Mouse (Mus musculus) inflammation-experienced regulatory T-cells, adult 6 months (primary cell): ENCODE measurements around the gene Tle3. TPM values are rescaled to one million over a fixed set of nuclear protein-coding genes. Genes with fewer than 3 reads are reported as not detected.
A peak's percentile ranks its signal among the peaks of the same experiment; 100 is the strongest.

Experiments used
- ATAC-seq: one replicate; pipeline ENCODE4 v1.8.0; 2017
- polyA plus RNA-seq, 3 experiments: library from polyadenylated mRNA; unstranded; fragments of 100-300 nt; shearing (Covaris generic); gene quantifications; one replicate each; pipeline ENCODE4 v1.2.1; 2017

Gene Tle3
- polyA plus RNA-seq = 10 to 100 TPM; 24.8 to 36.7 (median 29.8) TPM

DNA sequence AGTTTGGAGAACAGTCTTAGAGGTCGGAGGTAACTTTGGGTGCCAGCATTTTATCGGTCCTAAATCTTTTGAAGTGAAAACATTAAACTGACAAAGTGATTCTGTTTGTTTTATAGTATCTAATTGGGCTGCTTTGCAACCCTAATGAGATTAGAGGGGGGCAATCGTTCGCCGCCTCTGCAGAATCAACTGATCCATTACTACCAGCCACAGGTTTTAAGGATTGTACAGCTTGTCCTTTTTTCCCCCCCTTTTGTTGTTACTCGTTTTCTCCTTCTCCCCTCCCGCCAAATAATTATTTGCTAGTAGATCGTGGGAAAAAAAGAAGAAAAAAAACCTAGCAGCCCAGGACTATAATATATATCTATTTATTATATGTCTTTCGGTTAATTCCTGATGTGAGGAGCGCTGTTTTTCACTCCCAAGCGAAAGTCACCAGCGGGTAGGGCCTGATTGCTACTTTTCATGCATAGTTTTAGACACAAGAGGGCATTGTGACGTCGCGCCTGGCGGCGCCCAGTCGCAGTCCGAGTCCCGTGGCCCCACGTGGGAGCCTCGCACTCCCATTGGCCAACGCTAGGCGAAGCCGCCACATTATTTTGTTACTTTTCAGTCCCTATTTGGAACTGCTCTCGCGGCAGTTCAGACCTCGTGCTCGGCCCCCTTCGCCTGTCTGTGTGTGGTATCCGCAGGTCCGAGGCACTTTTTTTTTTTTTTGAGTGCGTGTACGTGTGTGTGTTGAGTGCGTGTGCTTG, at the start of gene Tle3:
Gene Tle3, plus strand, starts transcription at position 612 of the 755 bp plus-strand sequence.
- peak; percentile 75 for ATAC-seq

DNA sequence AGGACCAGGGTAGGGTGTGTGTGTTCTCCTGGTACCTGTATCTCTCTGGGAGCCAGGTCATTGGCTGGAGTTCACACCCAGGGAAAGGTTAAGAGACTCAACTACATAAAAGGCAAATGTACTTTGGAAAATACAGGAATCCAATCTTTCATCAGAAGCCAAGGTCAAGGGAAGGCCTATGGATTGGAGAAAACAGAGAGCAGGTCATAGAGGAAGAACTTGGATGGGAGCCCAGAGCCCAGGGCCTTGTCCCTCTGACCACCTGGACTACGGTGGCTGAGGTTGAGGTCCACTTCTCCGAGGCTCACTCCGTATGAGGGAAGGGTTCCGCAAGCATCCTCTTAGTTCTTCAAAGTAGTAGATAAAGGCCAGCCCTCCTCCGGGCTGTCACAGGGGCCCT, 48.9 kb upstream of the Tle3 start:
- ATAC-seq = no peak

DNA sequence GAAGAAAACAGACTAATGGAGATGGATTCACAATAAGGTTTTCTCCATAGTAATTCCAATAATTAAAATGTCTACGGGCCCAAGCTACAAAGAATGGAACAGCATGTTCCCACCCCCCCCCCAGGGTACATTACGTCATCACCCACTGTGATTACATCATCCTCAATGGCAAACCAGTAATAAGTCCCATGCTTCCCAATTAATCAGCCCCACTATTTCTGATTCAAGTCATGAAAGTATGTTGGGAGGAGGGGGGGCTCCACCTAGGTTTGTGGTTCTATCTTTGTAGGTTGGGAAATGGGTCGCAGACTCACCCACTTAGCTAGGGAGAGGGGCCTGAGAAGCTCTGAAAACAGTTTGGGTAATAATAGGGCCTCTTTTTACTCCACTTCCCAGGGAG, 48.3 kb upstream of the Tle3 start:
- no peak for ATAC-seq

DNA sequence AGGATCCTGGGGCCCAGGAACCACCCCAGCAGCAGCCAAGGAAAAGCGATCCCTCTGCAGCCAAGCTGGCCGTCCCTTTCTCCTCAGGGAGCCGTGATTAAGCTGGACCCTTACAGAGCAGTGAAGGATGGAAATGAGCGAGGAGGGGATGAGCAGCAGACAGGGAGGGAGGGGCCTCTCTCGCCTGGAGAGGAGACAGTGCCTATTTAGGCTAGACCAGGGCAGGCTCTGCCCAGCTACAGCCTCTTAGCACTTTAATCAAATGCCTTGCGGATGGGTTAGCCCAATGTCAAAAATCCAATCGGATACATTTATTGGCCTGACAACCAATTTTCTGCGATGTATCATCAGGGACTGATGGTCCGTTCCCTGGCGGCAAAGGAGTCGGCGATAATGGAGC, 47.8 kb upstream of the Tle3 start:
- no peak for ATAC-seq

DNA sequence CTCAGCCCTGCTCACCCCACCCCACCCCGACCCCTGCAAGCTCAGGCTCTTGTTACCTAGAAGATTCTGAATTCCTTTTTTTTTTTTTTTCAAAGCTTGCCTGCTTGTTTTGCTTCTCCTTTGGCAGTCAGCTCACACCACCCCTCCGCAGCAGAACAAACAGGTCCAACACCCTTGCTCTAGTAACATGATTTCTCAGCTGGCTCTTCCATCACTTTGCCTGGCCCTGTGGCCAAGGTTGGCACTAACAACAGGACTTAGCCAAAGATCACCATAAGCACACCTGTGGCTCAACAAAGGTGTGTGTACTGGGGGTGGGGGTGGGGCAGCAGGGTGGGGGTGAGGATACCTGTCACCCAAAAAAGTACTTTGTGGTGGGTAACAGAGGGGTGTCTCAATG, 47.2 kb upstream of the Tle3 start:
- no peak for ATAC-seq

DNA sequence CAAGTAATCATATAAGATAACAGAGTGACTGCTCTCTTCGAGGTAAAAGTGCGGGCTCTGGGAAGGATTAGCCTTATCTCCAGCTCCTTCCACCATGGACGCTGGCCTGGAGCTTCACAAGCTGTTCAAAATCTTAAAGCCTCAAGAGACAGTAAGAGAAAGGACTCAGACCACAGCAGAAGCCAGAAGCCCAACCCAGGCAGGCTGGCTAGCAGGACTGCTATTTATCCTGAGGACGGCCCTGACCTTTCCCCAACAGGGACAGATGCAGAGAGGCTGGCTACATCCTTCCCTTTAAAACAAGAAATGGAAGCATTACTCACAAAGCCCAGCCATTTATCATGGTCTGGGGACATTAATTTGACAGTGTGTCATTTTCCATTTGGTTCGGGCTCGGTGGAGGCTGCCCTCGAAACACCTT, 46.2 kb upstream of the Tle3 start:
- ATAC-seq = no peak

DNA sequence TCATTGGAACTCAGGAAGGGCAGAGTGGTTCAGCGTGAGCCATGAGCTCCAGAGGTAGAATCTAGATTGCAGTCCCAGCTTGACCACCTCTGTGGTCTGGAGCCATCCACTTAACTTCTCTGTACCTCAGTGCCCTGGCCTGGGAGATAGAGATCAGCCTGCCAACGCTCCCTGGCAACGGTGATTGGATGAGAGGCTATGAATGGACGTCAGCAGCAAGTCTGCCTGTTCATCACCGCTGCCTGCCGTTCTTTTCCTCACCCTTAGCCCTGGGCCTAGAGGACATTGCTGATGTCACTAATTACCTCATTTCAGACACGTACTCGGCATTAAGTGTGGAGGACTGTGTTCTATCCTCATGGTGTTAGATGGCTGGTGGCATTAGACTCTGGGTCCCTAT, 45.2 kb upstream of the Tle3 start:
- ATAC-seq = no peak

DNA sequence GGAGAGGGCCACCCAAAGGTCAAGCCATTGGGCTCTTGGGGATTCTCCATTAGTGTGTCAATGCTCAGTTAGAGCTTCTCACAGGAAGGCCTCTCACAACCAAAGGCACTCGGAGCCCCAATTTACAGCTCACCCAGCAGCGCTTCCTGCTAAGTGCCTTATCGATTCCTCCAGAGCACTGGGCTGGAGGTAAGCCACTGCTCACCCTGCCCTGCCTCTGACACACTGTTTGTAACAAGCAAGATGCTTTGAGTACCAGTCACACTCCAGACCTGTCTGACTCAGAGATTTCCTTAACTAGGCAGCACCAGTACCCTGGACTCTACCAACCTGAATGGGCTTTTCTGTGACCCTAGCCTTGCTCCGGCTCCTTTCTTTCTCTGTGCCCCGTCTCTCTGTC, 44.0 kb upstream of the Tle3 start:
- no peak for ATAC-seq

DNA sequence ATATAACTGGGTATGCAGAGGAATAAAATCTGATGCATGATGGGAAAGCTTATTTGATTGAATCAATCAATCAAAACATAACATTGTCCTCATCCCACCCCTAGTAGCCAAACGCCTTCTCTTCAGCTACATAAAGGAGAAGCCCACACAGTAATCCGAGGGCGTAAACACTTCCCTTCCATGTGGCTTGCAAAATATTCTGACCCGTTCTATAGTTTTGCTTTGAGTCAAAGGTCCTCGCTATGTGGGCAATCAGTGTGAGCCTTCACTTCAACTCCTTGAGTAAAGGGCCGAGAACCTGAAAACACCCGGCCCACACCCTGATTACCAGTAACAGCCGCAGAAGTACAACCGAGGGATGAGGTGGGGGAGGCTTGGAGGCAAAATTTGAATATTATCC, 41.4 kb upstream of the Tle3 start:
- no peak for ATAC-seq

DNA sequence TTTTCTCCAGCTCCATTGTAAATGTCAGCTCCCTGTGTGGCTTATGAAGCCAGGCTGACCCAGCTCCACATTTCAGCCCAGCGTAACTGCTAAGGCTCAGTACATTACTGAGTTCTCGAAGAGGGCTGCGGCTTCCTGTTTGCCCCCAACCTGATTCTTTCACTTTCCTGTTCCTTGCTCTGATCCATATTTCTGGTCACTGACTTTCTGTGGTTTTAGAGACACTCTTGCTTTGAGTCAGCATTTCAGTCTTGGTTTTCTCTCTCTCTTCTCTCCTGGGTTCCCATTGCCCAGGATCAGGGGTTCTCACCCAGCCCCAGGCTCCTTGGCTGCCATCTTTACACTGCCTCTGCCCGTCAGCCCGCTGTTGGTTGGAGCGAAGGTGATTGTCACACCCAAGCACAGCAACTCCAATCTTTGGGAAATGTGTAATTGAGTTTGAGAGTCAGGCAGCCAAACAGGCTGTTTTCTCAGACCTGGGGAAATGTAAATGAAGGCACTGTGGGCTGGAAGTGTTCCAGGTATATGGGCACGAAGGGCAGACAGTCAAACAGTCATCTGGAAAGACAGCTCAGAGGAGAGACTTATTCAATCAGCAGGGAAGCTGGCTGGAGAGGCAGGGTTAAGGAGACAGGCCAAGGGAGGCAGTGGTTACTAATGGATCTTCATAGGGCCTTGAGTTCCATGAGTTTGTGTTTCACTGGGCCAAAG, 39.8 kb upstream of the Tle3 start:
- ATAC-seq = no peak

DNA sequence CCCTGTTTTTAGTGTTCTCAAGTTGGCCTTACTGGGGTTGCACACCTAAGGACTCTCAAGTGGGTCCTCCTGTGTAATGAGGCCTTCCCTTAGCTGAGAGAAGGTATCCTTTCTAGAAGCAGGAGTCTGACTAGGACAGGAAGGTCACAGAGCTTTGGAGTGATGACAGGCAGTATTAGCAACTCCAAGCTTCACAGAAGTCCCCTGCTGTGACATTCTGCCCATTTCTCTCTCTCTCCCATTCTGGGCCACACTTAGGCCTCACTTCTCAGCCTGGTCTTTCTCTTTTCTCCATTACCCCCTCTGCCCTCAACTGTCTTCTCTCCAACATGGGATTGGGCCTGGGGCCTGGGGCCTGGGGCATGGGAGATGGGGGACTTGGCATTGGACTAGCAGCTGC, 36.0 kb upstream of the Tle3 start:
- ATAC-seq = no peak

DNA sequence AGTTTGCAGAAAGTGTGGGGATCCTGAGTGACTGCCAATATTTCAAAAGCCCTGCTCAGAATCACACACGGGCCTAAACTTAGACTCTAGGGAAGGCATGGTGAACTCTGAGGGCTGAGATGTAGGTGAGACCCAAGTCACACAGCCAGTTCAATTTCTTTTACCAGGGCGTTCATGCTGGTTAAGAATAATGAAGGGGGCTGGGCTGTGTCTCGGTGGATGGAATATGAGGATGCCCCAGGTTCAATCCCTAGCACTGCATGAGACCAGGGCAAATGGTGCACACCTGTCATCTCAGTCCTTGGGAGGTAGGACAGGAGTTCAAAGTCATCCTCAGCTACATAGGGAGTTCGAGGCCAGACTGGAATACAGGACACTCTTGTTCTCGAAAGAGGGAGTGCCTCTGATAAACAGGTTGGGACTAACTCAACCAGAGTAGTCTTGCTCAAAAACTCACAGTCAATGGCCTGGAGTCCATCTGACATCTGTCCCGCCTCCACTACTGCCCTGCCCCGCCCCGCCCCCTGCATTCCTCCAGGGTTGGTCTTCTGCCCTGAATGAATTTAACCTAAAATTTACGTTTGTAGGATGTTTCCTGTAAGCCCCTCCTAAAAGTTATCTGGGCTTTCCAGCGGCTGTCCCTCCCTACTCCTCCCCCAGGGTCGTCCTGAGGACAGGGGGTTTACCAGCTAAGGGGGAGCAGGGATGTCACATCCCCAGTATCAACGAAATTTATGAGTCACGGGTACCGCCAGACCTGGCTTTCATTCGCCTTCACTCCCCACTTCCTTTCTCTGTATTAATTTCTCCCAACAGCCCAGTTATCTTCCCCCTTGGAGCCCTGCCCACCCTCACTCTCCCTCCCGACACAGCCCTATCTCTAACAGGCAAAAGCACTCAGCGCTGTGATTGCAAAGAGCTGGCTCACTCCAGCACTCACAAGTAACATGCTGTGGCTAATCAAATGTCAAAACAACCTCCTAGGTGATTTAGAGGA, 35.3 kb upstream of the Tle3 start:
- ATAC-seq = no peak

DNA sequence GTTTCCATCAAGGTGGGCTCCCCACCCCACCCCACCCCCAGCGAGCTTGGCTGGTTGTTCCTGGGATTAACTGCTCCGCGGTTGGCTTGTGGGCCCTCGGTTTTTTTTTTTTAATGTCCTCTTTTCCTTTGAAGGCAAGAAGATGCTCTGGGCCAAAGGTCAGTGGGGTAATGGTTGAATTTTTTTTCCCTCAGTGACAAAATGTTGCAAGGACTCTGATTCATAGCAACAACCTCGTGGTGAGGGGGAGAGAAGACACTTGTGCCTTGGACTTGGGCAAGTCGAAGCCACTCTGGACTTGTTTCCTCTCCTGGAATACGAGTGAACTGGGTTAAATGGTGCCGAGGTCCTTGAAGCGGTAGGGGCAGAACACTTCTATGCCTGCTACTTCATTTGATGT, 34.5 kb upstream of the Tle3 start:
- ATAC-seq = no peak

DNA sequence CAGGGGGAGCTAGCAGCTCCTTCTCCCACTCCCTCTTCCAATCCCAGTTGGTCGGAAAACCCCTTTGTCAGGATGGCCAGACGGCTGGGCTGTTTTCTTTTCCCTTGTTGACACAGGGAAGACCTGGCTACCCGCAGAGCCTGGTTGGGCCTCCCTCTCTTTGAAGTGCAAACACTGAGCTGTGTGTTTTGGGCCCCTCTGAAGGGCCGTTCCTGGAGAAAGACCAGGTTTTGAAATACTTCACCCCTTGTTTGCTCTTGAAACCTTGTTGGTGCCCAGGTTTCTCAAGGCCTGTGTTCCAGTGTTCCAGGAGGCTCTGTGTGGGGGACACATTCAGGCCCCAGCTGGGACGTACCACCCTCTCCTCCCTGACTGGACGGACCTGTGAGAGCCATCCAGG, 32.9 kb upstream of the Tle3 start:
- no peak for ATAC-seq

DNA sequence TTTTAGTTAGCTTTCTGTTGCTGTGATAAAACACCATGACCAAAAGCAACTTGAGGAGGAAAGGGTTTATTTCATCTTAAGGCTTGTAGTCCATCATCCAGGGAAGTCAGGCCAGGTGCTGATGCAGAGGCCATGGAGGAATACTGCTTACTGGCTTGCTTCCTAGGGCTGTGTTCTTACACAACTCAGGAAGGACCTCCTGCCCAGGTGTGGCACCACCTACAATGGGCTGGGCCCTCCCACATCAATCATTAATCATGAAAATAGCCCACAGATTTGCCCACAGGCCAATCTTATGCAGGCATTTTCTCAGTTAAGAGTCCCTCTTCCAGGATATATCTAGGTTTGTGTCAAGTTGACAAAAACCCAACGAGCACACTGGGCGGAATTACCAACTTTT, 31.8 kb upstream of the Tle3 start:
- ATAC-seq = no peak

DNA sequence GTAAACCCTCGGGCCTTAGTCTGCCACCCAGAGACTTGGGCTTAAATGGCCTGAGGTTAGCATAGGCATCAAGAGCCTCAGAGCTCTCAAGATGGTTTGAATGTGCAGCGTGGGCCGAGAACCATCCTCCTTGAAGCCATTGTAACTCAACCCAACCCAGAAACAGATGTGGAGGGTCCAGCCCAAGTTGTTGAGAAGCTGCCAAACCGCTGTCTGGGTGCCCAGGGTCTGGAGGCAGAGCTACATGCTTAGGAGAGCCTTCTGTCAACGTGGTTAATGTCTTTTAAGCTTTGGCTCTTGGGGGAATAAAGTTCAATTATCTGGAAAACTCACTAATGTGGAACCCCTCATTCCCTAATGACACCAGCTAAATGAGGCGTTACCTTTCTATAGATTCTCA, 29.9 kb upstream of the Tle3 start:
- no peak for ATAC-seq

DNA sequence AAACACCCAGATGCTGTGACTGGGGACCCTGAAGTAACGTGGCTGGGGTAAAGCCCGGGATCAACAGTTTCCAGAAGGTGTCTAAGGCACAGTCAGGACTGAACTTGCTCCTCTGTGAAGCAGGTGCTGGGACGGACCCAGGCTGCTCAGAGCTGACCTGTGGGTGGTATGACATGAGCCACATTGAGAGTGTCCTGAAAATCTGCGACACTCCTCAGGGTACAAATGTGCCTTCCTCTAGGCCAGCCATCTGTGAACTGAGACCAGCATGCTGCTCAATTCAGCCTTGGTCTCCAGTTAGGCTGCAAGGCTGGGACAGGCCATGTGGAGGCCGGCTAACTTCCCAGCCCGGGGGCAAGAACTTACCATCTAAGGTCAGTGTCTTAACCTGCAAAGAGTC, 27.5 kb upstream of the Tle3 start:
- ATAC-seq = no peak

DNA sequence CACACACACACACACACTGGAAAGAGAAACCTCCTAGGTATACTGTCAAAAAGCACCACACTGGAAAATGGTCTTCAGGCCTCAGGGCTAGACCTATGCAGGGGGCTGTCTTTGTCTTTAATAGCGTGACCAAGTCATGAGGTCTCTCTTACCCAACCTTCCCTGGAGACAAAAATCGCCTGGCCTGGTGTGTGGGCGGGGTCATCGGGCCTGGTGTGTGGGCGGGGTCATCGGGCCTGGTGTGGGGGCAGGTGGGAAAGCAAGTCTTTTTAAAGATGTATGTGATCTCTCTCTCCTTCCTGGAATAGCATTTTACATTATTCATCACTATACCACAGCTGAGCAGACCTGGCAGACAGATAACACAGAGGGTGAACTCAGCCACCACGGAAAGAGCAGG, 25.2 kb upstream of the Tle3 start:
- ATAC-seq = no peak

DNA sequence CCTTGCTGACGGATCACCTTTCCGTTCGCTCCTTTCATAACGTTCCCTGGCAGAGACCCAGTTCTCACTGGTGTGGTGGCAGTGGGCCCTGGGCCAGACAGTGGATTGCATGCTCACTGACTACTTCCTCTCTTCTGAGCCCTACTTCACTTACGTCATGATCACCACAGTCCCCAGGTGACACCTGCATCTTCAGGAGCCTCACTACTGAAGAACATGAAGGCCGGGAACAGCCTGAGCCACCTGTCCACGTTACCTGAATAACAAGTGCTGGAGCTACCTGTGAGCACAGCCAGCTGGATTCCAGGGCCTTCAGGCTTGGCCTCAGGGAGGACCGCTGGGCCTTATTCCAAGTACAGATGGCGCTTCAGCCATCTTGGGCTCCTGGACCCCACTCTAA, 24.1 kb upstream of the Tle3 start:
- no peak for ATAC-seq

DNA sequence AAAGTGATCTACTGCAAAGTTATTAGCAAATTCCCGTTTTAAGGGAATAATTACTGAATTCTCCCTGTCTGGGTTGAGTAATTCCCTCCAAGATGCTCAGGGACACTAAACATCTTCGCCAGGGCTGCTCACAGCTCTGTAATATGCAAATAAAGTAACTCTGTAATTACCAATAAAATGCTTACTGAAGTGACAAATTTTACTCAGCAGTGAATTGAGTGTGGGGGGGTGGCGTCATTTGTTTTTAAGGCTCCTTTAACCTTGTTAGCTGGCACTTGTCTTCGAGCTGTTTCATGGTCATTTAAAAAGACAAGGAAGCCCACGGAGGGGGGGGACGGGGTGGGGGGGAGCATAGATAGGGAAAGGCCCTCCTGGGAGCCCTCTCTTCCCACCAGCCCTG, 23.6 kb upstream of the Tle3 start:
- no peak for ATAC-seq

DNA sequence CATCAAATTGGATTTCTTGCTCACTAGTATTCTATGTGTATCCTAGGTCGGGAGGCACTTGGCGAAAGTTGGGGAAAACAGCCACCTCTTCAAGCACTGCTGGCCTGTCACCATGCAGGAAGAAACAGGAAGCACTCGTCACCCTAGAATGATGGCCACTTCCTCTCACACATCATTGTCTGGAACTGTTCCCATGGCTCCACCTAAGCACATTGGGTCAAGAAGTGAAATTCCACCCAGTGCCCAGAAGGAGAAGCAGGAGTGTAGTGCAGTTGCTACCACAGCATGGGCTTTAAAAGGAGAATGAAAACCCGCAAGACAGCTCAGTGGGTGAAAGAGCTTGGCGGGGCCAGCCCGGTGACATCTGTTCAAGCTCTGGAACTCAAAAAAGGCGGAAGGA, 22.5 kb upstream of the Tle3 start:
- ATAC-seq = no peak

DNA sequence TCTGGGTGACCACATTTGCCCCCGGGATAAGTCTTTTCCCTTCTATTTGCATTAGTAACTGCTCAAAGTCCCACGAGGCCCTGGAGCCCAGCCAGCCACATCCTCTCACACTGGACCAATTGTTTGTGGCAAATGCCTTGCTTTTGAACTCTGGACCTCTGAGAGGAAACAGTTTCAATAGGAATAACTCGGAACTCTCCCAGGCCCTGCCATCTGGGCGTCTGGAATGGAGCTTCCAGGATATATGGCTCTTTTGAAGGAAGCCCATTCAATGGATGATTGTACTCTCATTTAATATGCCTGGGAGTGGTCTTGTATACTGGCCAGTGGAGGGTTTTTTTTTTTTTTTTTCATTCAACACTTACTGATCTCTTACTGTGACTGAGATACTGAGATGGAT, 21.0 kb upstream of the Tle3 start:
- ATAC-seq = no peak

DNA sequence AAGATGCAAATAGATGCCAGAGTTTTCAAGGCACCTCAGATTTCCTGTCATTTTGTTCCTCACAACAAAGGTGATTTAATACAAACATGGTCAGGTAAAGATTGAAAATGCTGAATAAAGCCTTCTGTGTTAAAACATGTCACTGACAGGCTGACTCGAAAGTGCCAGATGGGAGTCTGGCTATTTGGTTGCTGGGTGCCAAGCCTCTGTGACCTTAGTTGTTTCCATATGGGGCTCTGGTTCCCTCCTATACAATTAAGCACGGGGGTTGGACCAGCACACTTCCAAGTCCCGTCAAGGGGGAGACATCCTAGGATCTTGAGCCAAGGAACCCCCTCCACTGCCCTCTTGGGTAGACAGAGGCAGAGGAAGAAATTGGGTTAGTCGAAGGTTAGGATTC, 13.2 kb upstream of the Tle3 start:
- no peak for ATAC-seq
